Mouse (Mus musculus): ENCODE data around the gene Tbc1d21.

Gene Tbc1d21

GRCm38 (mm10) chr9:58370355-58370754 lies at the start of gene Tbc1d21:
Tbc1d21 (minus strand) TSS chr9:58370455.
- DNase-seq: no peak

- no peak for DNase-seq
These were observed 41.3 kb upstream of the Tbc1d21 start for GRCm38 (mm10) chr9:58411556-58411955.

- peak; percentile 18 to 50 for DNase-seq
These were observed 39.9 kb upstream of the Tbc1d21 start for GRCm38 (mm10) chr9:58410057-58410735.

- DNase-seq: no peak
These were observed 39.0 kb upstream of the Tbc1d21 start for GRCm38 (mm10) chr9:58409247-58409646.

- DNase-seq: no peak
These were observed 34.2 kb upstream of the Tbc1d21 start for GRCm38 (mm10) chr9:58404412-58404811.

- DNase-seq: no peak
These were observed 31.3 kb upstream of the Tbc1d21 start for GRCm38 (mm10) chr9:58401371-58402082.

GRCm38 (mm10) chr9:58399609-58400008 lies 29.4 kb upstream of the Tbc1d21 start:
- DNase-seq: no peak

GRCm38 (mm10) chr9:58394605-58395004 lies 24.4 kb upstream of the Tbc1d21 start:
- DNase-seq: no peak

GRCm38 (mm10) chr9:58393875-58394274 lies 23.6 kb upstream of the Tbc1d21 start:
- no peak for DNase-seq

- no peak for DNase-seq
These were observed 18.1 kb upstream of the Tbc1d21 start for GRCm38 (mm10) chr9:58388381-58388780.

GRCm38 (mm10) chr9:58378878-58379277 lies 8.6 kb upstream of the Tbc1d21 start:
- no peak for DNase-seq

GRCm38 (mm10) chr9:58373912-58374431 lies 3.7 kb upstream of the Tbc1d21 start:
- DNase-seq: no peak

GRCm38 (mm10) chr9:58371914-58372313 lies 1.7 kb upstream of the Tbc1d21 start:
- no peak for DNase-seq

GRCm38 (mm10) chr9:58369644-58370043 lies 611 bp downstream of the Tbc1d21 start:
- DNase-seq: peak; percentile 3 to 41

- DNase-seq: no peak
These were observed 5.9 kb downstream of the Tbc1d21 start for GRCm38 (mm10) chr9:58364325-58364724.

- no peak for DNase-seq
These were observed 8.3 kb downstream of the Tbc1d21 start for GRCm38 (mm10) chr9:58361956-58362355.

- no peak for DNase-seq
These were observed 8.9 kb downstream of the Tbc1d21 start for GRCm38 (mm10) chr9:58361373-58361772.

GRCm38 (mm10) chr9:58355262-58356050 lies 14.8 kb downstream of the Tbc1d21 start:
- no peak for DNase-seq

GRCm38 (mm10) chr9:58354701-58355100 lies 15.6 kb downstream of the Tbc1d21 start:
- no peak for DNase-seq

GRCm38 (mm10) chr9:58353224-58353623 lies 17.0 kb downstream of the Tbc1d21 start:
- no peak for DNase-seq

GRCm38 (mm10) chr9:58347795-58348194 lies 22.5 kb downstream of the Tbc1d21 start:
- DNase-seq: no peak

- no peak for DNase-seq
These were observed 23.8 kb downstream of the Tbc1d21 start for GRCm38 (mm10) chr9:58346498-58346897.

GRCm38 (mm10) chr9:58345963-58346362 lies 24.3 kb downstream of the Tbc1d21 start:
- no peak for DNase-seq

Data from kidney, adult 8-10 months (tissue).